Mouse (Mus musculus): ENCODE measurements around the gene Lrrc66.

GRCm38 (mm10) chr5:73633141-73633540, 815 bp upstream of the Lrrc66 start:
- TF ChIP-seq CTCF (IDR thresholded peaks at IDR 0.05; ENCODE audit: low read depth): peak; percentile 81
- TF ChIP-seq EP300 (IDR thresholded peaks at IDR 0.05; ENCODE audit: low read depth): no peak

Data from liver, postnatal 0 days (tissue).